Mouse (Mus musculus): ENCODE results near the gene Usf3.

DNA sequence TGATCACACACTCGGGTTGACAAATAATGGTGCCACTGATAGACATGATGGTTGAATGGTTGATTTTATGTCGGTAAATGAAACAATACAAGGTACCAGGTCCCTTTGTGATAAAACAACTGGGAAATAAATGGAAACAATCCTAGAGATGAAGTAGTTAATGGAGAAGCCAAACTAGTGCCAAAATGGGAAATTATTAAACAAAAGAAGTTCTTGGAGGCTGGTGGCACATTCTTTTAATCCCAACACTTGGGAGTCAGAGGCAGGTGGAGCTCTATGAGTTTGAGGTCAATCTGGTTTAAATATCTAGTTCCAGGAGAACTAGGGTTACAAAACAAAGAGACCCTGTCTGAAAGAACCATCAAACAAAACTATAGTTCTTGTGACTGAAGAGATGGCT is 91.9 kb downstream of the Usf3 start:
- TF ChIP-seq POLR2A (IDR thresholded peaks at IDR 0.05; ENCODE audit: low read depth, low read length) (no peak), KAT2A (IDR thresholded peaks at IDR 0.05; ENCODE audit: insufficient replicate concordance, low read length) (no peak), RAD21 (IDR thresholded peaks at IDR 0.05; ENCODE audit: low read depth, low read length) (no peak), ZC3H11A (IDR thresholded peaks at IDR 0.05; ENCODE audit: low read depth, low read length) (no peak), RCOR1 (conservative IDR thresholded peaks at IDR 0.05; ENCODE audit: low read depth, low read length) (no peak), CTCF (conservative IDR thresholded peaks at IDR 0.05 in 1 of 2, IDR thresholded peaks at IDR 0.05 in 1 of 2; ENCODE audit: low read depth in 2 of 2, low read length in 2 of 2) (no peak), MAX (IDR thresholded peaks at IDR 0.05; ENCODE audit: low read length) (no peak), NRF1 (IDR thresholded peaks at IDR 0.05; ENCODE audit: low read depth, low read length) (no peak), MAZ (IDR thresholded peaks at IDR 0.05; ENCODE audit: low read depth, low read length) (no peak), IRF4 (IDR thresholded peaks at IDR 0.05; ENCODE audit: low read depth, low read length) (no peak), ZKSCAN1 (IDR thresholded peaks at IDR 0.05; ENCODE audit: borderline replicate concordance, low read depth, low read length) (no peak), HCFC1 (IDR thresholded peaks at IDR 0.05; ENCODE audit: low read depth, low read length) (no peak), MXI1 (IDR thresholded peaks at IDR 0.05; ENCODE audit: low read depth, low read length) (no peak), ZMIZ1 (IDR thresholded peaks at IDR 0.05; ENCODE audit: low read depth, low read length) (no peak)

All from CH12.LX (cell line).